Mouse (Mus musculus) urinary bladder, postnatal 14 days (tissue): ENCODE data around the gene Sema4a.
A peak's percentile ranks its signal among the peaks of the same experiment; 100 is the strongest.
"Not testable (repeated sequence)": the region's sequence is repeated elsewhere in the genome, so short reads cannot be mapped to it uniquely, and the experiment has no call there.

Experiments used
- DNase-seq: peaks from one replicate; pipeline ENCODE4 v3.0.0; 2021; ENCODE audit warnings: low spot score

The Sema4a gene

GRCm38 (mm10) chr3:88455588-88456264 lies 5.3 kb downstream of the Sema4a start:
- DNase-seq: peak; percentile 87

GRCm38 (mm10) chr3:88454762-88455587 lies 6.0 kb downstream of the Sema4a start:
- peak; percentile 27 for DNase-seq

GRCm38 (mm10) chr3:88453986-88454385 lies 7.0 kb downstream of the Sema4a start:
- DNase-seq: no peak

GRCm38 (mm10) chr3:88453369-88453768 lies 7.6 kb downstream of the Sema4a start:
- DNase-seq: no peak

- DNase-seq: no peak
Observed at GRCm38 (mm10) chr3:88452716-88453115, 8.3 kb downstream of the Sema4a start.

GRCm38 (mm10) chr3:88452246-88452645 lies 8.7 kb downstream of the Sema4a start:
- DNase-seq: no peak

GRCm38 (mm10) chr3:88450379-88451131 lies 10.4 kb downstream of the Sema4a start:
- DNase-seq: peak; percentile 39

GRCm38 (mm10) chr3:88449395-88450023 lies 11.5 kb downstream of the Sema4a start:
- no peak for DNase-seq

GRCm38 (mm10) chr3:88448443-88448842 lies 12.5 kb downstream of the Sema4a start:
- peak; percentile 54 for DNase-seq

- DNase-seq: no peak
Observed at GRCm38 (mm10) chr3:88447676-88448183, 13.3 kb downstream of the Sema4a start.

GRCm38 (mm10) chr3:88446471-88447123 lies 14.4 kb downstream of the Sema4a start:
- no peak for DNase-seq

- peak; percentile 68 for DNase-seq
Observed at GRCm38 (mm10) chr3:88442888-88443287, 18.1 kb downstream of the Sema4a start.

- no peak for DNase-seq
Observed at GRCm38 (mm10) chr3:88442488-88442887, 18.5 kb downstream of the Sema4a start.

GRCm38 (mm10) chr3:88440500-88441381 lies 20.2 kb downstream of the Sema4a start:
- DNase-seq: peak; percentile 42

- DNase-seq: no peak
Observed at GRCm38 (mm10) chr3:88439582-88439981, 21.4 kb downstream of the Sema4a start.

GRCm38 (mm10) chr3:88437454-88437853 lies 23.5 kb downstream of the Sema4a start:
- no peak for DNase-seq

GRCm38 (mm10) chr3:88436395-88437201 lies 24.4 kb downstream of the Sema4a start:
- peak; percentile 29 for DNase-seq

- no peak for DNase-seq
Observed at GRCm38 (mm10) chr3:88435515-88435914, 25.5 kb downstream of the Sema4a start.

GRCm38 (mm10) chr3:88428639-88429038 lies 32.3 kb downstream of the Sema4a start:
- DNase-seq: not testable (repeated sequence)
